12 mouse cellular contexts compared by ENCODE assay signal in genomic region chr13:103940796-103941195, GRCm38 (mm10).
"Had no signal": no experiment of that assay in that cellular context is flagged by ENCODE, and none has a peak within 500 bp of the region (broad histone marks: within the 10 kb centered on the region; RNA-seq: fewer than 3 reads in every experiment).

No protein-coding gene starts in this region.

- H3K4me3 ChIP-seq: limb, embryonic 13.5 days; midbrain, embryonic 10.5 days; myocyte; neural tube, embryonic 15.5 days had no signal

- H3K27ac ChIP-seq: limb, embryonic 13.5 days; liver, embryonic 14.5 days; midbrain, embryonic 10.5 days; neural tube, embryonic 15.5 days had no signal

- H3K9ac ChIP-seq: limb, embryonic 13.5 days; liver, embryonic 14.5 days; neural tube, embryonic 15.5 days had no signal

- H3K27me3 ChIP-seq: limb, embryonic 13.5 days; neural tube, embryonic 15.5 days had no signal

- DNase-seq: left cerebral cortex, postnatal 4 days; lung, adult 18-20 months; midbrain, embryonic 14.5 days; right cerebral cortex, postnatal 4 days; spleen, adult 18-20 months; thymus, adult 18-20 months; thymus, postnatal 14 days had no signal

- H3K4me2 ChIP-seq: limb, embryonic 13.5 days; neural tube, embryonic 15.5 days had no signal

- H3K36me3 ChIP-seq: limb, embryonic 13.5 days; midbrain, embryonic 10.5 days; neural tube, embryonic 15.5 days had no signal

- H3K4me1 ChIP-seq: limb, embryonic 13.5 days; midbrain, embryonic 10.5 days; neural tube, embryonic 15.5 days had no signal

- H3K9me3 ChIP-seq: limb, embryonic 13.5 days; midbrain, embryonic 10.5 days; neural tube, embryonic 15.5 days had no signal
